Mouse (Mus musculus): ENCODE measurements around the gene Brms1l.
A peak's percentile ranks its signal among the peaks of the same experiment; 100 is the strongest.
"Not testable (repeated sequence)": the region's sequence is repeated elsewhere in the genome, so short reads cannot be mapped to it uniquely, and the experiment has no call there.

Brms1l gene

DNA sequence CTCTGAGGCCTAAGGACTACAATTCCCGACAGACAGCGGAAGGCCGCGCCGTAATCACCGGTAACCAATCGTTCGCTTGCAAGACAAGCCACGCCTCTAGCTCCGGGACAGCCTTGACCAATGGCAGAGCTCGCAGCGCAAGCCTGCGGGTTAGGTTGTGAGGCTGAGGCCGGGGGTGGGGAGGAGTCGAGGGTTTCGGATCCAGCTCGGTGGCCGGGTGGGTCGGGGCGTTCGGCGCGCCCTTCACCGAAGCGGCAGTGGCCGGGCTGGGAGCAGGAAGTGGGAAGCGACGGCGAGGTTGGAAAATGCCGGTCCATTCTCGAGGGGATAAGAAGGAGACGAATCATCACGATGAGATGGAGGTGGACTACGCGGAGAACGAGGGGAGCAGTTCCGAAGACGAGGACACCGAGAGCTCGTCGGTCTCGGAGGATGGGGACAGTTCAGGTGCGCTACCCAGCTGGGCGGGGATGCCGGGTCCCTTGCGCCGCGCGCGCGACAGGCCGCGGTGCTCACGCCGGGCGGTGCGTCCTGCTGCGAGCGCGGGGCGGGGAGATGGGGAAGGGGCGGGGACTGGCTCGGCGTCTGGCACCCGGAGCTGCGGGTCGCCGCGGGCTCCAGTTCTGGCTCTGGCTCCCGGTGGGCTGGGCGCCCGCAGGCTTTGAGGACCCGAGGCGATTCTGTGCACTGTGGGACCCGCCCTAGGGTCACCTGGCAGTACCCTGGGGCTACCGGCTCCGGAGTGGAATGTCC lies at the start of gene Brms1l:
Gene Brms1l (plus strand): TSS at position 126 of the 753 bp plus-strand sequence.
- peak; percentile 82 to 84 for DNase-seq (ENCODE audit: low read depth in 1 of 2, low spot score in 2 of 2)

DNA sequence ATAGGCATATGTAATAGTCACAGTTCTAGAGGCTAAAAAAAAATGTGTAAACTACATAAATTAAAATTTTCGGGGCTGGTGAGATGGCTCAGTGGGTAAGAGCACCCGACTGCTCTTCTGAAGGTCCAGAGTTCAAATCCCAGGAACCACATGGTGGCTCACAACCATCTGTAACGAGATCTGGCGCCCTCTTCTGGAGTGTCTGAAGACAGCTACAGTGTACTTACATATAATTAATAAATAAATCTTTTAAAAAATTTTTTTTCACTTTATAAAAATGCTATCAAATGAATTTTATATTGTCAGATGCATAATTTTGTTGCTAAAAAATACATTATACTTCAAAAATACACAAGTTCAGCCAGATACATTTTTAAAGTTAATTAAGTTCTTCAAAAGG lies 41.6 kb upstream of the Brms1l start:
- not testable (repeated sequence) for DNase-seq (ENCODE audit: low read depth in 1 of 2, low spot score in 2 of 2)

DNA sequence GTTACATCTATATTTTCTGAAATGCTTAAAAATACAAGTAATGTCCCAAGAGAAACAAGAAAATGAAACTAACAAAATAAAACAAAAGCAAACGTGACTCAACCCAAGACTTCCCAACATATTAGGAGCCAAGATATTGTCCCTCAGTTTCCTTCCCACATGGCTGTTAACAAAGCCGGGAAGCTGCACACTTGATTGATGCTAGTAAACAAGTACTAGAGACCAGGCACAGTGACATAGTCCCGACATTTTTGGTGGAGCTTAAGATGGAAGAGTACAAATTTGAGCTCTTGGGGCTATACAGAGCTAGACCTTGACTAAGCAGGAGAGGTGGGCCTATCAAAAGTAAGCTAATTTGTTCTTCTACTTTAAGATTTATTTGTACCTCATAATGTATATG lies 39.0 kb upstream of the Brms1l start:
- DNase-seq (ENCODE audit: low read depth in 1 of 2, low spot score in 2 of 2), result no peak

DNA sequence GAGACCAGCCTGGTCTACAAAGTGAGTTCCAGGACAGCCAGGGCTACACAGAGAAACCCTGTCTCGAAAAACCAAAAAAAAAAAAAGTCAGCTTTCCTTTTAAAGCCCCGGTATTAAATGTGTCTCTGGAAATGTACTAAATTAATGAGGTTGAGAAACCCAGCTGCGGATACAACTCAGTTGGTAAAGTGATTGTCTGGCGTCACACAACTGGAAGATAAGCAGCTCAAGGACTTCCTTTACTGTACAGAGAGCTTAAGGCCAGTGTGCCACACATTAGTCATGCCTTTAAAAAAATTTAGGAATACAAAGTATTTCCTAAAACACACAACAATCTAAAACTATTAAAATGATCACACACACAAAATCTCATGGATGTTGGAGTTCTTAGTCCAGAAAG lies 37.4 kb upstream of the Brms1l start:
- DNase-seq (ENCODE audit: low read depth in 1 of 2, low spot score in 2 of 2), result no peak

DNA sequence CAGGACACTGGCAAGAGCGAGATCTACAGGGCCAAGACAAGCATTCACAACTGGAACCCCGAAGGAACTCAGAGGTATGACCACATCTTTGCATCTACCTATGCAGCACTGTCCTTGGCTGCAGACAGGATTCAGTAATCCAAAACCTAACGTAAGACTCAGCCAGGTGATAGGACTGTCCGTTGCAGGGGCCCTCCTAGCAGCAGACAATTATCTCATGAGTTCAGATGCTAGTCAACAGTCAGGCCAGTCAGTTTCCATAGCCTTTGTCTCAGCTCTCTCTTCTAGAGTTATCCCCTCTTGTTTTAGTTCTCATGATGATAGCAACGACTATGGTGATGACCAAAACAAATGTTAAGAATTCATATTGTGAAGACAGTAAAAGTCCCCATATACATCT lies 36.0 kb upstream of the Brms1l start:
- no peak for DNase-seq (ENCODE audit: low read depth in 1 of 2, low spot score in 2 of 2)

DNA sequence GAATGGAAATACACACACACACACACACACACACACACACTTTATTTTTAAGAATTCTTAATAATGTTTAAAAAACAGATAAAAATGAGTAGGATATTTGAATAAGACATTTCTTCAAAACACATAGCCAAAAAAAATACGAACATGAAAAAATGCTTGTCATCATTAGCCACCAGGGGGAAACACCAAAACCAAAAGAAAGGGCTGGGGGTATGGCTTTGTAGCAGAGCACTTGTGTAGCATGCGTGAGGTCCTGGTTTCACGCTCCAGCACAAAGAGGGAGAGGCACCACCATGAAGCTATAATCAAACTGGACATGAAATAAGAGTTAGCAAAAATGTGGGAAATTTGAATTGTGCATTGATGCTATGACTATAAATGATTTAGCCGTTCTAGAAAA lies 35.0 kb upstream of the Brms1l start:
- no peak for DNase-seq (ENCODE audit: low read depth in 1 of 2, low spot score in 2 of 2)

DNA sequence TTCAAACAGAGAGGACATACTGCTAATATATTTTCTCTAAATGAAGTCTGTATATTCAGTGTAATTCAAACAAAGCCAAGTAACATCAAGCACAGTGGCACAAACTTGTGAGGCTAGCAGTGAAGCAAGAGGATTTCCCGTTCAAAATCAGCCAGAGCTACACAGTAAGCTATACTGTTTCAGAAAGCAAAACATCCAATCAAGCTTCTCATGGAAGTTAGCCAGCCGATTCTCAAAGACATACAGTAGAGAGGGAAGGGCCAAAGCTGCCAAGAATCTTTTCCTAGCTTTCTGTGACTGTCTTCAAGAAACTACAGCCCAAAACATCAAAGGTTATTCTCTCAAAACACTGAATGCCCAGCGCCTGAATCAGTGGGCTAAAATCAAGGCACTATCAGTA lies 31.1 kb upstream of the Brms1l start:
- DNase-seq (ENCODE audit: low read depth in 1 of 2, low spot score in 2 of 2), result no peak

DNA sequence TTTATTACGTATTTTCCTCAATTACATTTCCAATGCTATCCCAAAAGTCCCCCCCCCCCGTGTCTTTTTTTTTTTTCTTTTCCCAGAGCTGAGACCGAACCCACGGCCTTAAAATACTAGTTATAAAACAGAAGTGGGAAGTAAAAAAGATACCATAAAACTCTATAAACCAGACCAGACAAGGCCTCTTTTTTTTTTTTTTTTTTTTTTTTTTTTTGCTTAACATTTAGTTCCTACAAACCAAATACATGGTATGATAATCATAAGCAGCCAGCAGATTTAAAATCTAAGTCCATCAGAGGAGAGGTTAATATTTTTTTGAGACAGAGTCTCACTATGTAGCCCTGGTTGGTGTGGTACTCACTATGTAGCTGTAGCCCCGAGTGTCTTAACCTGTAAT lies 19.6 kb upstream of the Brms1l start:
- no peak for DNase-seq (ENCODE audit: low read depth in 1 of 2, low spot score in 2 of 2)

DNA sequence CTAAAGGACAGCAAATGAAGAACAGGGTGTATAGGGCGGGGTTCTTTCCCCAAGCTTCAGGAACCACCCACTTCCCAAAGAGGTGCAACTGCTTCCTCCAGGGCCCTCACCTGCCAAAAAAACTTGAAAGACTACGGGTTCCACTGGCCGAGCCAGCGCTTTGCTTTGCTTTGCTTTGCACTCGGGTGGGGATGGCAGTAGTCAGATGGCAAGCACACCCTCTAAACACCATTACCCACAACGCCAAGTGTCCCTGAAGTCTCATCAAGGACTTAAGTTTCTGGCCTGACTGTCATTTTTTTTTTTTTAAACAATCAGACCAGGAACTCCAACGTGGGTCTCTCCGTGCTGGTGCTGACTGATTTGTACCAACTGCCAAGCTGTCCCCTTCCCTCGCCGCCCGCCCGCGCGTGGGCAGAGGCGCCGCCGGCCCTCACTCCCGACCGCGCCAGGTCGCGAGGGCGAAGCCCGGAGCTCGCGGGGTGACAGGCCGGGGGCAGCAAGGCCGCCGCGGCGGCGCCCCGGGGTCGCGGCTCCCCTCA lies 15.9 kb upstream of the Brms1l start:
- DNase-seq (ENCODE audit: low read depth in 1 of 2, low spot score in 2 of 2), result no peak

DNA sequence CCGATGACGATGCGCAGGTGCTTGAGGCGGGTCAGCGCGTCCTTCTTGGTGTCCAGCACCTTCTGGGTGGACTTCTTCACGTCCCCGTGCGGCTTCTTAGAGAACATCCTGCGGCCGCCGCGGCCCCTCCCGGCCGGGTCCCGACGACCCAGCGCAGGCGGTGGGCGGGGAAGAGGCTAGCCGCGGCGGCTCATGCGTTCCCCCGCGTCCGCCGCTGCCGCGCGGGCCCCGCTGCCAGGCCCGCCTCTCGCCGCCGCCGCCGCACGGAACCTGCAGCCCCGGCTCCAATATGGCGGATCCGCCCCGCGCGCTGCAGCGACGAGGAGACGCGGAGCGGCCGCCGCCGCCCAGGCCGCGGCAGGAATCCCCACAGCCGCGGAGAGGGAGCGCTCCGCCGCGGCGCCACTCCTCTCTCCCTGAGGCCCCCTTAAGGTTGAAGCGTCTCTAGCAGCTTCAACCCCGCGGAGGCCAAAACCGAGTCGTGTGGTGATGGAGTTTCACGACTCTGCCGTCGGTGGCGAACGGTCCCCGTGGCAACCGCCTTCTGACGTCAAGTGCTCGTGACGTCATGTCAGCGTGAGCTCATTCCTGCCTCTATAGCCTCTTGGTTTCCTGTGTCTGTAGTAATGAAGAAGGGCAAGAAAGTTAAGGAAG lies 15.3 kb upstream of the Brms1l start, which contains the start of gene Ralgapa1:
Gene Ralgapa1 (minus strand): TSS at position 507 of the 654 bp plus-strand sequence.
- DNase-seq (ENCODE audit: low read depth in 1 of 2, low spot score in 2 of 2), result peak; percentile 62 to 83

DNA sequence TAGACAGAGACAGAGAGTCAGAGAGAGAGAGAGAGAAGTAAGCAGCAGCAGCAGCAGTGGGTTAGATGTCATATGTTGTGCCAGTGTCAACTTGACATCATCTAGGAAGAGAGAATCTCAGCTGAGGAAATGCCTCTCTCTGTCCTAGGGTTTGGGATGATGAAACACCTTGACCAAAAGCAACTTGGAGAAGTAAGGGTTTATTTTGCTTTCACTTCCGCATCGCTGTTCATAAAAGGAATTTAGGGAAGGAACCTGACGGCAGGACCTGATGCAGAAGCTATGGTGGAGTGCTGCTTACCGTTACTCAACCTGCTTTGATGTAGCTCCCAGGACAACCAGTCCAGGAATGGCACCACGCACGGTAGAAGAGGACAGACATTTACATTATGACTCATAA lies 12.1 kb upstream of the Brms1l start:
- DNase-seq (ENCODE audit: low read depth in 1 of 2, low spot score in 2 of 2), result peak; percentile 14 to 36

DNA sequence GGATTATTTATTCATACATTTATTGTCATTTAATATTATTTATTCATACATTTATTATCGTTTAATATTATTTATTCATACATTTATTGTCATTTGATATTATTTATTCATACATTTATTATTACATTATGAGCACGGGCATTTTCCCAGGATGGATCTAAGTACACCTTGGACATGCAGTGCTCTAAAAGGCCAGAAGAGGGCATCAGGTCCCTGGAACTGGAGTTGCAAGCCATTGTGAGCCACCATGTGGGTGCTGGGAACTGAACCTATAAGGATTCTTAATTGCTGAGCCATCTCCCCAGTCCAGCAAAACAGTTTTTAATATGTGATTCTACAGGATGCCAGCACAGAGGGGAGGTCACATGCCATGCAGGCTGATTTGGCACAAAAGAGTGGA lies 10.6 kb upstream of the Brms1l start:
- DNase-seq (ENCODE audit: low read depth in 1 of 2, low spot score in 2 of 2), result no peak

DNA sequence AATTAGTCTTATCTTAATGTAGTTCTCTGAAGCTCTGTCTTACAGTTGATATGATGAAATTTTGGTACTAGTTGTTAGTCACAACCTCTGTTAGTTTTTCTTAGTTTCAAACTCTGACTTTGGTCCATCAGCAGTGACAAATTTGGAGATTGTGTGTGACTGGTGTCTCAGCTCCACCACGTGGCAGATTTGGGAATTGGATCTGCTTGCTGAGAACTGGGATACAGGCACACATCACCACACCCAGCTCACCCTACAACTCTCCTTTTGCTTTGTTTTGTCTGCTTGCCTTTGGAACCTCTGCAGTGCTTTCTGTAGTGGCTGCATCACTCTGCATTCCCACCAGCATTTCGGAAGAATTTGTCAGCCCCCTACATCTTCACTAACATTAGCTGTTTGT lies 5.0 kb upstream of the Brms1l start:
- DNase-seq (ENCODE audit: low read depth in 1 of 2, low spot score in 2 of 2), result peak; percentile 38 to 42

DNA sequence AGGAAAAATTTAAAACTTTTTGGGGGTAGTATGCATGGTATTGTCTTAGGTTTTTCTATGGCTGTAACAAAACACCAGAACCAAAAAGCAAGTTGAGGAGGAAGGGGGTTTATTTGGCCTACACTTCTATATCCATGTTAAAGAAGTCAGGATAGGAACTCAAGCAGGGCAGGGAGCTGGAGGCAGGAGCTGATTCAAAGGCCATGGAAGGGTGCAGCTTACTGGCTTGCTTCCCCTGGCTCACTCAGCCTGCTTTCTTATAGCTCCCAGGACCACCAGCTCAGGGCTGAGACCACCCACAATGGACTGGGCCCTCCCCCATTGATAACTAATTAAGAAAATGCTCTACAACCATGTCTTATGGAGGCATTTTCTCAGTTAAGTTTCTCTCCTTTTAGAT lies 3.2 kb upstream of the Brms1l start:
- DNase-seq (ENCODE audit: low read depth in 1 of 2, low spot score in 2 of 2), result no peak

DNA sequence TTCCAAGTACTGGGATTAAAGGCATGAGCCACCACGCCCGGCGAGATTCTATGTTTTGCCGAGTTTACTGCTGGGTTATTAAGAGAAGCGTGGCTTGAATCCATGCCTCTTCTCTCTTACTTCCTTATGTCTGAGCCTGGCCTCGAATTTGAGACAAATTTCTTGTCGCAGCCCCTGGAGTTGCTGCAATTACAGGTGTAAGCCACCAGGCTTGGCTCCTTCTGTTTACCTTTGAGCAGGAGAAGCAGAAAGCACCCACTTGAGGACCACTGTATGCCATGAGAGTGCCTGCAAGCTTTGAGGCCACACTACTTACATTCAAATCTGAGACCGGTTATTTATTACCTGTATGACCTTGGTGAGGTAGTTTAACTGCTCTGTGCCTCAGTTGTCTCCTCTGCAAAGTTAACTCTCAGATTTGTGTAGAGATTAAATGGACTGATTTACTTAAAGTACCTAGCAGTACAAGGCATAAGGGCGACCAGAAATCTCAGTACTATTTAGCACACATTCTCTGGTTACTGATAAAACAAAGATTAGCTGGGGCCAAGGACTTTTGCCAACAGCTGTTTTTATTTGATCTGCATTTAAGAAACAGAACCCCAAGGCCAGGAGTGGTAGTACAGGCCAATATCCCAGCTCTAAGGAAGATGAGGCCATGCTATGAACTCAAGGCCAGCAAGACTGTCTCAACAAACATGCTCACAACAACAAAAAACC lies 2.1 kb upstream of the Brms1l start:
- no peak for DNase-seq (ENCODE audit: low read depth in 1 of 2, low spot score in 2 of 2)

DNA sequence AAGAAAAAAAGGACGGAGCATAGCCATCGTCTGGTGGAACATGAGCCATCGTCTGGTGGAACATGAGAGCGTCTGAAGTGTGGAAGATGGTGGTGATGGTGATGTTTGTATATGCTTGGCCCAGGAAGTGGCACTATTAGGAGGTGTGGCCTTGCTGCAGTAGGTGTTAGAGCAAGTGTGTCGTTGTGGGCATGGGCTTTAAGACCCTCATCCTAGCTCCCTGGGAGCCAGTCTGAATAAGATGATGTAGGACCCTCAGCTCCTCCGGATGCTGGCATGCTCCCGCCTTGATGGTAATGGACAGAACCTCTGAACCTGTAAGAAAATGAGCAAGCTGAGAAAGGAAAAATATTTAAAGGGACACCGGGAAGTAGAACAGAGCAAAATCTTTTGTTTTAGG lies 1.2 kb upstream of the Brms1l start:
- DNase-seq (ENCODE audit: low read depth in 1 of 2, low spot score in 2 of 2), result no peak

DNA sequence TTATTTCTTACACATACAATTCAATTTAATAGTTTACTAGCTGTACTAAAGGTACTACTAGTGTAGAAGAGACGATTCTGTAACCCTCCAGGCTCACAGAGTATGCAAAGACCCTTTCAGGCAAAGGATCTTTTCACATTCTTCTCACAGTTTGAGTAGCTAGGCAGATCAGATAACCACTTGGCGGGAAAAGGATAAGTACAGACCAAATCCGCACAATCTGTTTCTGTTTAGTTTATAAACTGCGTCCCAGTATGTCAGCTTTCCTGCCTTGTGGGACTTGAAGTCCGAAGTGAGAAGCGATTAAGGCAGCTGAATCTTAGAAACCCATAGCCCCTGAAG lies 296 bp upstream of the Brms1l start:
- DNase-seq (ENCODE audit: low read depth in 1 of 2, low spot score in 2 of 2), result no peak

DNA sequence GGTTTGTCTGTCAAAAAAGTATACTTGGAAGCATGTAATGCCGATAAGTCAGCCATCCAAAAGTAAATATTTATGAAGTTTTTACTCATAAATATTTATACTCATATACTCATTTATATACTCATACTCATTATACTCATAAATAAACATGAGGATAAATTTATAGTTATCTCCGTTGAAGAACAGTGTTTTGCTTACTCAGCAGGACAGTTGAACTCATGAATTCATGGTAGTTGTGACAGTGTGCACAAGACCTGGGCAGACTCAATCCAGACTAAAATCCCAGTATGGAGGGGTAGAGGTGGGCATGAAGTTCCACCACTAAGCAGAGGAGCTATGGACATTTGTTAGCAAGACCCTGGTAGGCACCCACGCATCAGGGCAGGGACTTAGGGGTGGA lies 1.4 kb downstream of the Brms1l start:
- DNase-seq (ENCODE audit: low read depth in 1 of 2, low spot score in 2 of 2), result no peak

DNA sequence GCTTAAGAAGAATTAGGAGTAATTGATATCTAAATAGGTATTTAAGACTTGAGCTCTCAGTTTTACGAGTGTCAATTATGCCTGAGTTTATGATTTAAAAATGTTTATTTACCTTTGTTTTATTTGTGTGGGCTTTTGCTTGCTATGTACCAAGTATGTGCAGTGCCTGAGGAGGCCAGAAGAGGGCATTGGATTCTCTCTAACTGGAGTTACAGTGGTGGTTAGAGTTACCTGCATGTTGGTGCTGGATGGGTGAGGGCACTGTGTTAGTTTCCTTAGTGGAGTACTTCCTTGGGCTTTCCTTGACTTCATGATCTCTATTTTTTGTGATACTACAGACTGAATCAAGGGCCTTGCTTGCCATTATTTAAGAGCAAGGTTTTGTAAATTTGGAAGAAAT lies 10.6 kb downstream of the Brms1l start:
- no peak for DNase-seq (ENCODE audit: low read depth in 1 of 2, low spot score in 2 of 2)

DNA sequence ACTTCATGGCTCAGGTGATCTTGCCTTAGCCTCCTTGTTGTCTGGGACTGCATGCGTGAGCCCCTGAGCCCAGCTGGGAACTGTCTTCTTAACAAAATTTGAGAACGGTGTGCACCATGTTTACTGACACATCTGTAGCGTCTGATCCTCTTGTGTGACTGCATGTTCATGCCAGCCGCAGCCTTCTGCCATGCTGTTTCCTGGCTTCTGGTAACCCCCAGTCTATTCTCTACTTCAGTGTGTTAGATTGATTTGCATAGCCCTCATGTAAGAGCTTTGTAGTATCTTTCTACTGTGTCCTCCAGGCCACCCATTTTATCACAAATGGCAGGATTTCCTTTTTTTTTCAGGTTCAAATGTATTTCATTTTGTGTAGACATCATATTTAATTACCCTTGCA lies 11.7 kb downstream of the Brms1l start:
- DNase-seq (ENCODE audit: low read depth in 1 of 2, low spot score in 2 of 2), result no peak

DNA sequence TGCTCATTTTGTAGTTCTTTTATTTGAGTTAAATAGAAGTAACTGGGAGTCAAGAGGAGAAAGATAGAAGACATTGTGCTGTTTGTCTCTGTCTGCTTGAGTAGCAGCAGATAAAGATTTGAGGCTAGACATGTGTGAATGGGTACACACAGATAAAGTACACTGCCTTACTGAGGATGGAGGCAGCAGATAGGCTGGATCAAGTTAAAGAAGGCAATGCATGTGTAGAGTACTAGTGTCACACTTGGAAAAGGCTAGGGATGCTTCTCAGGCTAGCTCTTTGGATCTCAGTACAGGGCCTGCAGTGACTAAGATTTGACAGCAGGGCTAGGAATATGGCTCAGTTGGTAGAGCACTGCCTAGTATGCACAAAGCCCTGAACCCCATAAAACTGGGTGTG lies 14.5 kb downstream of the Brms1l start:
- DNase-seq (ENCODE audit: low read depth in 1 of 2, low spot score in 2 of 2), result no peak

Data from monocyte, adult 2 months (primary cell).